Mouse (Mus musculus): ENCODE measurements around the gene Creb3. TPM values are rescaled to one million over a fixed set of nuclear protein-coding genes. Genes with fewer than 3 reads are reported as not detected.
"Not testable (repeated sequence)": the region's sequence is repeated elsewhere in the genome, so short reads cannot be mapped to it uniquely, and the experiment has no call there.

Creb3 gene
- polyA plus RNA-seq, 1 experiment from 2014 or later, result 94.1 TPM

DNA sequence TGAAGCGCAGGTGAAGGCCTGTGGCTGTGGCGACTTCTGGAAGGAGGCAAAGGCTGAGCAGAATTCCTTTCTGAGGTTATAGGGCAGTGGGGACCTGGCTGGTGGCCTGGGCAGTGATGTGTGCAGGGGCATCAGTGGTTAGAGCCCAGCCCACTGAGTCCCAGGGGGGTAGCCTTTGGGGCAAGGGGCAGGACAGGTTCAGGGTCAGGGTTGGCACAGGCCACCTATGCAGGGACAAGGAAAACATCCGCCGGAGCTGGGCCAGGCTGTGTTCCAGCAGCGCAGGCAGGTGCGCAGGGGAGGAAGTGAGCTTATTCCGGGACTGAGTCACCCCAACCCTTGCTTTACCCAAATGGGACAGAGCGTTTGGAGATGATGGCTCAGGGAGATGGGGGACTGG lies 24.3 kb downstream of the Creb3 start:
- Histone ChIP-seq H3K4me1 (ENCODE audit: control insufficient read depth, insufficient read depth, low read depth, low read length) (no peaks in the 10 kb centered on the region), H3K9ac (ENCODE audit: low read depth, low read length) (no peak overlapping the region)
- no peak for ATAC-seq

DNA sequence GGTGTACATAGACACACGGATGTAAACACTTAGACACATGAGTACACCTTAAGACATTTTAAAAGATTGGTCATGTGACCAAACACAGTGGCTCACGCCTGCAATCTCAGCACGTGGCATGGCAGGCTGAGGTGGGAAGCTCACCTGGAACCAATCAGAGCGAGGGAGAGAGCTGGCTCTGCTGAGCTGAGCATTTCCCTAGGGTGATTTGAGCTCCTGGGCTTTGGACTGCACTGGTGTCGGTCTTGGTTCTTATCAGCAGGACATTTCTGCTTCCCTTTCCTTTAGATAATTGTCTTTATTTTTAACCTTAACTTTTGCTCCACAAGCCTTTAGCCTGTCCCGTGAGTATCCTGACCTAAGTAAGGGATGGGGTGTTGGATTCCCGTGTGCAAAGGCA lies 25.5 kb downstream of the Creb3 start:
- no peak for ATAC-seq
- Histone ChIP-seq H3K27me3 (replicated peaks; ENCODE audit: control insufficient read depth, insufficient read depth, low read length) (no peaks in the 10 kb centered on the region), H3K9me3 (ENCODE audit: control insufficient read depth, low read length) (no peaks in the 10 kb centered on the region), H3K36me3 (ENCODE audit: control insufficient read depth, insufficient read depth, low read length) (peaks cover 14% of the 10 kb centered on the region), H3K4me3 (ENCODE audit: low read length) (no peak overlapping the region), H3K9ac (ENCODE audit: low read depth, low read length) (no peak overlapping the region), H3K27ac (ENCODE audit: low read depth, low read length) (no peak overlapping the region), H3K4me1 (ENCODE audit: control insufficient read depth, insufficient read depth, low read depth, low read length) (no peaks in the 10 kb centered on the region), H3K4me2 (ENCODE audit: low read length) (no peak overlapping the region)
- 63% methylated on average over 7 of the region's 7 CpGs for WGBS

More for the DNA sequence above, 24.3 kb downstream of the Creb3 start:
- H3K27me3 ChIP-seq (replicated peaks; ENCODE audit: control insufficient read depth, insufficient read depth, low read length), result no peaks in the 10 kb centered on the region
- H3K27ac ChIP-seq (ENCODE audit: low read depth, low read length), result no peak overlapping the region
- no peaks in the 10 kb centered on the region for H3K9me3 ChIP-seq (ENCODE audit: control insufficient read depth, low read length)
- WGBS, result 78% methylated on average over 8 of the region's 8 CpGs
- no peak overlapping the region for H3K4me2 ChIP-seq (ENCODE audit: low read length)
- no peak overlapping the region for H3K4me3 ChIP-seq (ENCODE audit: low read length)
- peaks cover 23% of the 10 kb centered on the region for H3K36me3 ChIP-seq (ENCODE audit: control insufficient read depth, insufficient read depth, low read length)

DNA sequence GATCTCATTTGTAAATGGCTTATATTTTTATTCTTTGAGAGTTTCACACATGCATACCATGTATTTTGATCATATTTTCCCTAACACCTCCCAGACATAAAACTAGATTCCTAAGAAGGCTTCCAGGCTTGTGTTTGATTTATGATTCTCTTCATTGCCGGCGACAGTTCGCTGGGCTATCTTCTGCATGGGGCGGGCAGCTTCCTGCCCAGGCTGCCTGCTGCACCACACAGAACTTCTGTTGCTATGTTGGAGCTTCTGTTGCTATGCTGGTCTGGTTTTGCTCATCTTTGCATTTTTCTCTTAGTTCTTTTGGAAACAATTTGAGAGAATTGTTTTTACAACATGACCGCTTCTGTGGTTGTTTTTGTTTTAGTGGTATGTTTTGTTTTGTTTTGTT lies 29.4 kb downstream of the Creb3 start:
- WGBS, result 85% methylated on average over 5 of the region's 5 CpGs
- Histone ChIP-seq H3K27ac (ENCODE audit: low read depth, low read length) (no peak overlapping the region), H3K4me2 (ENCODE audit: low read length) (no peak overlapping the region), H3K27me3 (replicated peaks; ENCODE audit: control insufficient read depth, insufficient read depth, low read length) (no peaks in the 10 kb centered on the region), H3K4me1 (ENCODE audit: control insufficient read depth, insufficient read depth, low read depth, low read length) (no peaks in the 10 kb centered on the region), H3K9me3 (ENCODE audit: control insufficient read depth, low read length) (no peaks in the 10 kb centered on the region), H3K36me3 (ENCODE audit: control insufficient read depth, insufficient read depth, low read length) (no peaks in the 10 kb centered on the region), H3K9ac (ENCODE audit: low read depth, low read length) (no peak overlapping the region), H3K4me3 (ENCODE audit: low read length) (no peak overlapping the region)
- no peak; the same call in 1 of the 2 replicates for ATAC-seq

DNA sequence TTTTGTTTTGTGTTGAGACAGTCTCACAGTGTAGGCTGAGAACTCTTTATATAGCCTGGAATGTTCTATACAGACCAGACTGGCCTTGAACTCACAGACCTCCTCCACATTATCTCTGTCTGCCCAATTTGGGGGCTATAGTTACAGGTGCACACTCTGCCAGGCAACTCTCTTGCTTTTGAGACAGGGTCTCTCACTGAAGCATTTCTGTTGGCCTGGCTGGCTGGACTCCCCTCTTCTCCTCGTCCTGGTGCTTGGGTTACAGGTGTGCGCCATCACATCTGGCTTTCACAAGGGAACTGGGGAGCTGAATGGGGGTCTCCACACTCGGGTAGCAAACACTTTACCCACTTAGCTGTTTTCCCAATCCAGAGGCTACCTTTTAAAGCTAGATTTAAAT lies 29.8 kb downstream of the Creb3 start:
- Histone ChIP-seq H3K9me3 (ENCODE audit: control insufficient read depth, low read length) (no peaks in the 10 kb centered on the region), H3K36me3 (ENCODE audit: control insufficient read depth, insufficient read depth, low read length) (no peaks in the 10 kb centered on the region), H3K4me2 (ENCODE audit: low read length) (no peak overlapping the region), H3K9ac (ENCODE audit: low read depth, low read length) (no peak overlapping the region), H3K4me1 (ENCODE audit: control insufficient read depth, insufficient read depth, low read depth, low read length) (no peaks in the 10 kb centered on the region), H3K27ac (ENCODE audit: low read depth, low read length) (no peak overlapping the region), H3K4me3 (ENCODE audit: low read length) (no peak overlapping the region), H3K27me3 (replicated peaks; ENCODE audit: control insufficient read depth, insufficient read depth, low read length) (no peaks in the 10 kb centered on the region)
- no peak for ATAC-seq
- WGBS, result 81% methylated on average over 3 of the region's 3 CpGs

DNA sequence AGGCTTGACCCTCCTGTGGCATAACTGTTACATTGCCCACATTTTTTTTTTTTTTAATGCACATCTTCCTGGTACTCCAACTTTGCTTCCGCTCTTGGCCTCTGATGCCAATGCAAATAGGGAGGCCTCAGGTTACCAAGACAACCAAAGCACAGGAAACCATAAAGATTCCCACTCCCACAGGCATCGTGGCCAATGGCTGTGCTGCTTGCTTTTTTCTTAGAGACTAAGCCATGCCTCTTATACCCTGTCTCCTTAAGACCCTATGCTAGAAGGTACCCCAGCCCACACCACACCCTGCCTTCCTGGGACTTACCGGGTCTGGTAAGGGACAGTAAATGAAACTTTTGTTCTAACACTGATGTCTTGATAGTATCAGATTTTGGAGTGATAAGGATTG lies 31.3 kb downstream of the Creb3 start:
- no peak overlapping the region for H3K4me2 ChIP-seq (ENCODE audit: low read length)
- no peak for ATAC-seq

DNA sequence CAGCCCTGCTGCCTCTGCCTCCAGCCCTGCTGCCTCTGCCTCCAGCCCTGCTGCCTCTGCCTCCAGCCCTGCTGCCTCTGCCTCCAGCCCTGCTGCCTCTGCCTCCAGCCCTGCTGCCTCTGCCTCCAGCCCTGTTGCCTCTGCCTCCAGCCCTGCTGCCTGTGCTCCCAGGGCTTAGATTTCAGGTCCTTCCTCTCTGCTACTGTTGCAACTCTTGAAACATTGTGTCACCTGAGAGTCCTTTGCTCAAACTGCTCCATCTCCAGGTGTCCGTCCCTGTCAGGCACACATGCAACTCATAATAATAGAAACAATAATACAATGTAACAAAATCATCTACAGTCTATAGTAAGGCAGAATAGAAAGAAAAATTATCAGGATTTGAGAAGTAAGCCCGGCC lies 34.5 kb downstream of the Creb3 start:
- H3K4me2 ChIP-seq (ENCODE audit: low read length); H3K9ac ChIP-seq (ENCODE audit: low read depth, low read length); H3K27me3 ChIP-seq (replicated peaks; ENCODE audit: control insufficient read depth, insufficient read depth, low read length); H3K4me3 ChIP-seq (ENCODE audit: low read length); ATAC-seq; H3K4me1 ChIP-seq (ENCODE audit: control insufficient read depth, insufficient read depth, low read depth, low read length); H3K9me3 ChIP-seq (ENCODE audit: control insufficient read depth, low read length); H3K27ac ChIP-seq (ENCODE audit: low read depth, low read length); H3K36me3 ChIP-seq (ENCODE audit: control insufficient read depth, insufficient read depth, low read length): not testable (repeated sequence)
- WGBS, result 84% methylated on average over 2 of the region's 2 CpGs

More for the DNA sequence above, 31.3 kb downstream of the Creb3 start:
- H3K4me1 ChIP-seq (ENCODE audit: control insufficient read depth, insufficient read depth, low read depth, low read length), result no peaks in the 10 kb centered on the region
- H3K9ac ChIP-seq (ENCODE audit: low read depth, low read length), result no peak overlapping the region
- H3K27me3 ChIP-seq (replicated peaks; ENCODE audit: control insufficient read depth, insufficient read depth, low read length), result no peaks in the 10 kb centered on the region
- H3K36me3 ChIP-seq (ENCODE audit: control insufficient read depth, insufficient read depth, low read length), result no peaks in the 10 kb centered on the region
- no peaks in the 10 kb centered on the region for H3K9me3 ChIP-seq (ENCODE audit: control insufficient read depth, low read length)
- no peak overlapping the region for H3K27ac ChIP-seq (ENCODE audit: low read depth, low read length)
- 62% methylated on average over 3 of the region's 3 CpGs for WGBS
- H3K4me3 ChIP-seq (ENCODE audit: low read length), result no peak overlapping the region

DNA sequence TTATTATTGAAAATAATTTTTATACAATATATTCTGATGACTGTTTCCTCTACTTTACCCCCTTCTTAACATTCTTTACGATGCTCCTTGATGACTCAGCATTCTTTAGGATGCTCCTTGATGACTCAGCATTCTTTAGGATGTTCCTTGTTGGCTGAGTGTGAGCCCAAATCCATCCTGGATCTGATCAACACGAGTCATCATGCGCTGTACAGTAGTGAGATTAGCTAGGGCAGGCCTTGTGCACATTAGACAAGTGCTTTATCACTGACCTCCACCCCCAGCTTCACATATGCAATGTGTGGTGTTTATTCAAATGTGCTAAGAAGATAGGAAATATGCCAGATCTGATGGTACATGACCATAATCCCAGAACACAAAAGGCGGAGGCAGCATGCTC lies 36.1 kb downstream of the Creb3 start:
- Histone ChIP-seq H3K4me3 (ENCODE audit: low read length) (no peak overlapping the region), H3K27ac (ENCODE audit: low read depth, low read length) (no peak overlapping the region), H3K4me2 (ENCODE audit: low read length) (no peak overlapping the region), H3K27me3 (replicated peaks; ENCODE audit: control insufficient read depth, insufficient read depth, low read length) (no peaks in the 10 kb centered on the region), H3K9ac (ENCODE audit: low read depth, low read length) (no peak overlapping the region), H3K4me1 (ENCODE audit: control insufficient read depth, insufficient read depth, low read depth, low read length) (no peaks in the 10 kb centered on the region), H3K36me3 (ENCODE audit: control insufficient read depth, insufficient read depth, low read length) (no peaks in the 10 kb centered on the region), H3K9me3 (ENCODE audit: control insufficient read depth, low read length) (no peaks in the 10 kb centered on the region)
- ATAC-seq, result no peak
- 88% methylated on average over 4 of the region's 4 CpGs for WGBS

DNA sequence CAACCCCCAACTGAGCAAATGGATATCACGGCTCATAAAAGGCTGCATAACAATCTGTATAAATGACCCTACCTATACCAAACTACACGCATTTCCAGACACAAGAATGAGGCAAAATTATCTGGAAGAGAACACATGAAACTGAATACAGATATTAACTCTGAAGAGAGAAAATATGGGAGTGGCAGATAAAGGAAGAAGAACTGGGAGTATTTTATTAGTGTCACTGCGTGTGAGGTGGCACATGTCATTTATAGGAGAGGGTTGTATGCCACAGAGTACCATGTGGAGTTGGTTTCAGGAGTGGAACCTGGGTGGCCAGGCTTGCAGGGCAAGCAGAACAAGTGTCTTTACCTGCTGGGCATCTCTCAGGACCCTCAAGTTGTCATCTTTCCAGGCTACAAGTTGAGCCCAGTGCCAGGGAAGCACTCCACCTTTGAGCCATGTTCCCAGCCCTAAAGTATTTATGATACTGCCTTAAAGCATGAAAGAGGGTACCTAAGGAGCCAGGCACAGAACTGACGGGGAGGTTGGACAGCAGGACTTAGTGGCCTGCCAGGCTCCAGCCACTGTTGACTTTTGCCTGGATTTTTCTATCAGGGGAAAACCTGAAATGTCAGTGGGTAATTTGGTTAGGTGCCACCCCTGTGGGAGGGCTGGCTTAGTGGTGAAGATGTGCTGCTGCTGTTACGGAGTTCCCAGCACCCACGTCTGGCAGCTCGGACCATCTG lies 36.7 kb downstream of the Creb3 start:
- Histone ChIP-seq H3K9me3 (ENCODE audit: control insufficient read depth, low read length) (no peaks in the 10 kb centered on the region), H3K4me1 (ENCODE audit: control insufficient read depth, insufficient read depth, low read depth, low read length) (no peaks in the 10 kb centered on the region), H3K36me3 (ENCODE audit: control insufficient read depth, insufficient read depth, low read length) (no peaks in the 10 kb centered on the region), H3K4me2 (ENCODE audit: low read length) (no peak overlapping the region), H3K27ac (ENCODE audit: low read depth, low read length) (no peak overlapping the region), H3K9ac (ENCODE audit: low read depth, low read length) (no peak overlapping the region), H3K4me3 (ENCODE audit: low read length) (no peak overlapping the region), H3K27me3 (replicated peaks; ENCODE audit: control insufficient read depth, insufficient read depth, low read length) (no peaks in the 10 kb centered on the region)
- no peak for ATAC-seq
- WGBS, result 91% methylated on average over 7 of the region's 7 CpGs

DNA sequence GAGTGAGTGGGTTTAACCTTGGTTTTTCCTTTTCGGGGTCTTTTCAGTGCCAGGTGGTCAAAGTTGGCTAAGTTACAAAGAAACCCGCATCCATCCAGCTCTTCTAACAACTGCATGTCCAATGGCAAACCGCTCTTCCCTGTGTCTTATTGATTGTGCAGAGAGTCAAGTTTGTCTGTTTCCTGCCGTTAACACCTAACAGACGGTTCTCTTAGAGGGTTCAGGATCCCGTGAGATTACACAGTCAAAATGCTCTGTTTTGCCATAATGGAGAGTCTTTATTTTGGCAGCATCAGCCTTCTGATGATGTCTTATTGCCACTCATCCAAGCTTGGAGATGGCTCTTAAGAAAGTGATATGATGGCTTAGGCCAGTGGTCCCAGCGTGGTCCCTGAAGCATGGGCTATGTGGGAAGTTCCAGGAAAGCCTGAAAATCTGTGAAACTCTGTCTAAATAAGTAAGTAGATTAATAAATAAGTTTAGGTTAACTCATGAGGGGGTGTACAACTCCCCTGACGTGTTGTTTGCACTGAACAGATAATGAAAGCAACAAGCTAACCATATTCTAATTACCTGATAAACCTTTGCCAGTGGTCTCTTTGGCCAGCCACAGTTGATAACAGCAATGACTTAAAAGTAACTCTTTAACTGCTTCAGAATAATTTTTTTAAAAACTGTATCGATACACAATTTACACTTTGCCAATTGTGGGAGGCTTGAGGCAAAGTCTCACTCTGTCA lies 38.2 kb downstream of the Creb3 start:
- Histone ChIP-seq H3K36me3 (ENCODE audit: control insufficient read depth, insufficient read depth, low read length) (no peaks in the 10 kb centered on the region), H3K9me3 (ENCODE audit: control insufficient read depth, low read length) (no peaks in the 10 kb centered on the region), H3K4me1 (ENCODE audit: control insufficient read depth, insufficient read depth, low read depth, low read length) (no peaks in the 10 kb centered on the region), H3K9ac (ENCODE audit: low read depth, low read length) (no peak overlapping the region), H3K4me3 (ENCODE audit: low read length) (no peak overlapping the region), H3K4me2 (ENCODE audit: low read length) (no peak overlapping the region), H3K27me3 (replicated peaks; ENCODE audit: control insufficient read depth, insufficient read depth, low read length) (no peaks in the 10 kb centered on the region), H3K27ac (ENCODE audit: low read depth, low read length) (no peak overlapping the region)
- no peak for ATAC-seq
- WGBS, result 84% methylated on average over 9 of the region's 9 CpGs

Measured in hindbrain, embryonic 16.5 days (tissue).